Mouse (Mus musculus): Measurements from ENCODE around the gene Anxa3. TPM values are rescaled to one million over a fixed set of nuclear protein-coding genes. Genes with fewer than 3 reads are reported as not detected.

Gene Anxa3
- polyA plus RNA-seq, 1 experiment from 2014 or later: 390 TPM

DNA sequence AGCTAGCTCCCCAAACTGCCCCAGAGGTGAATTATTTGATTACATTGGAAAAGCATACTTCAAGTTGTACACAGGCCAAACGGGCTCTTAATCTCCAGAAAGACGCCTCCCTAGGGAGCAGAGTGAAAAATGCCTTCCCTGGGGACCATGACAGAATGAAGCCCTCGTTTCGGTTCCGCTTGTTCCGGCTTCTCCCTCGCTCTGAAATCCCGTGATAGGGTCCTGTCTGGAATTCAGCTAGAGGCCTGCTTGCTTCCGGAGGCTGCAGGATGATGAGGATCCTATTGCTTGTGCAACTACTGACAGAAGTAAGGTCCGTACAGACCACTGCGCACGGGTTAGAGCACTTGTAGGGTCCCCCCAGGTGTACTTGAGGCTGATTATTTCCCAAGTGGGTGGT is 77.9 kb downstream of the Anxa3 start:
- H3K36me3 ChIP-seq (ENCODE audit: inconsistent target): no peaks in the 10 kb centered on the region
- H3K4me3 ChIP-seq (ENCODE audit: inconsistent target): no peak overlapping the region
- WGBS (ENCODE audit: missing documents): 90% methylated on average over 12 of the region's 12 CpGs
- H3K27ac ChIP-seq: no peak overlapping the region
- no peaks in the 10 kb centered on the region for H3K79me2 ChIP-seq (ENCODE audit: inconsistent target)

- WGBS (ENCODE audit: missing documents): 100% methylated on average over 1 of the region's 1 CpGs
- no peaks in the 10 kb centered on the region for H3K79me2 ChIP-seq (ENCODE audit: inconsistent target)
- H3K27ac ChIP-seq: no peak overlapping the region
- H3K4me3 ChIP-seq (ENCODE audit: inconsistent target): no peak overlapping the region
- no peaks in the 10 kb centered on the region for H3K36me3 ChIP-seq (ENCODE audit: inconsistent target)
Measured at GRCm38 (mm10) chr5:96878178-96878577, 85.0 kb downstream of the Anxa3 start.

- 50% methylated on average over 11 of the region's 11 CpGs for WGBS (ENCODE audit: missing documents)
- no peaks in the 10 kb centered on the region for H3K36me3 ChIP-seq (ENCODE audit: inconsistent target)
- no peaks in the 10 kb centered on the region for H3K79me2 ChIP-seq (ENCODE audit: inconsistent target)
- no peak overlapping the region for H3K4me3 ChIP-seq (ENCODE audit: inconsistent target)
- no peak overlapping the region for H3K27ac ChIP-seq
Measured at GRCm38 (mm10) chr5:96878851-96879540, 85.9 kb downstream of the Anxa3 start.

- Histone ChIP-seq H3K27ac (no peak overlapping the region), H3K4me3 (ENCODE audit: inconsistent target) (no peak overlapping the region), H3K79me2 (ENCODE audit: inconsistent target) (no peaks in the 10 kb centered on the region), H3K36me3 (ENCODE audit: inconsistent target) (no peaks in the 10 kb centered on the region)
- 78% methylated on average over 5 of the region's 5 CpGs for WGBS (ENCODE audit: missing documents)
Measured at GRCm38 (mm10) chr5:96880231-96880630, 87.1 kb downstream of the Anxa3 start.

DNA sequence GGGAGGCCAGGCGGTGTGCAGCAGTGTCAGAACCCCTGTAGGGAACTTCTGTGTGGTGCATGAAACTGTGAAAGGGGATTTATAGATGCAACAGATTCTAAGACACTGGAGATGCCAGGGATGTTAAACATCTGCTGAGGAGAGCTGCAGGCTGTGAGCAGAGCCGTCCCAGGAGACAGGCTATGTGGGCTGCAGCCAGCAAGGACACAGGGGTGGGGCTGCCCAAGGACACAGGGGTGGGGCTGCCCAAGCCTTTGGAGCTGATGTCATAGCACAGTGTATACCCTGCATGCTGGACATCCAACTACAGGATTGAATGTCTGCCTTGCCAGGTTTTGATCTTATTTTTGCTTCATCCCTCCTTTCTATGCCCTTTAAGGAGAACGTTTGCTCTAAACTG is 88.0 kb downstream of the Anxa3 start:
- Histone ChIP-seq H3K36me3 (ENCODE audit: inconsistent target) (no peaks in the 10 kb centered on the region), H3K27ac (no peak overlapping the region), H3K4me3 (ENCODE audit: inconsistent target) (no peak overlapping the region), H3K79me2 (ENCODE audit: inconsistent target) (no peaks in the 10 kb centered on the region)
- 69% methylated on average over 3 of the region's 3 CpGs for WGBS (ENCODE audit: missing documents)

GRCm38 (mm10) chr5:96881613-96882012 is 88.5 kb downstream of the Anxa3 start:
- Histone ChIP-seq H3K27ac (no peak overlapping the region), H3K79me2 (ENCODE audit: inconsistent target) (no peaks in the 10 kb centered on the region), H3K4me3 (ENCODE audit: inconsistent target) (no peak overlapping the region), H3K36me3 (ENCODE audit: inconsistent target) (no peaks in the 10 kb centered on the region)
- WGBS (ENCODE audit: missing documents): 60% methylated on average over 3 of the region's 3 CpGs

- H3K4me3 ChIP-seq (ENCODE audit: inconsistent target): no peak overlapping the region
- no peaks in the 10 kb centered on the region for H3K36me3 ChIP-seq (ENCODE audit: inconsistent target)
- 64% methylated on average over 4 of the region's 7 CpGs for WGBS (ENCODE audit: missing documents)
- no peak overlapping the region for H3K27ac ChIP-seq
- H3K79me2 ChIP-seq (ENCODE audit: inconsistent target): no peaks in the 10 kb centered on the region
Measured at GRCm38 (mm10) chr5:96885202-96885601, 92.1 kb downstream of the Anxa3 start.

DNA sequence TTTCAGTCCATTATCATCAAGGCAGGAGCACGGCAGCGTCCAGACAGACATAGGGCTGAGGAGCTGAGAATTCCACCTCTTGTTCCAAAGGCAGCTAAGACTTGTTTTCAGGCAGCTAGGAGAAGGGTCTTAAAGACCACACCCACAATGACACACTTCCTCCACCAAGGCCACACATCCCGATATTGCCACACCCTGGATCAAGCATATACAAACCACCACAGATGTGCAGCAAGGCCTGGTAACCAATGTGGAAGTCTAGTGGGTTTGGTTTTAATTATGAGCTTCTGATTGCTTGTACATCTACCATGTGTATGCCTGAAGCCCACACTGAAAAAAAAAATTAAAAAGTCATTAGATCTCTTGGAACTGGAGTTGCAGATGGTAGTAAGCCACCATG is 95.3 kb downstream of the Anxa3 start:
- H3K27ac ChIP-seq: no peak overlapping the region
- no peaks in the 10 kb centered on the region for H3K36me3 ChIP-seq (ENCODE audit: inconsistent target)
- WGBS (ENCODE audit: missing documents): 77% methylated on average over 3 of the region's 3 CpGs

GRCm38 (mm10) chr5:96890367-96890766 is 97.2 kb downstream of the Anxa3 start:
- WGBS (ENCODE audit: missing documents): 95% methylated on average over 5 of the region's 5 CpGs
- no peak overlapping the region for H3K27ac ChIP-seq

More for the DNA sequence above, 95.3 kb downstream of the Anxa3 start:
- no peak overlapping the region for H3K4me3 ChIP-seq (ENCODE audit: inconsistent target)
- no peaks in the 10 kb centered on the region for H3K79me2 ChIP-seq (ENCODE audit: inconsistent target)

More at GRCm38 (mm10) chr5:96890367-96890766, 97.2 kb downstream of the Anxa3 start:
- Histone ChIP-seq H3K79me2 (ENCODE audit: inconsistent target) (no peaks in the 10 kb centered on the region), H3K4me3 (ENCODE audit: inconsistent target) (no peak overlapping the region), H3K36me3 (ENCODE audit: inconsistent target) (no peaks in the 10 kb centered on the region)

Other genes starting within 250 kb of the Anxa3 start
- gene Bmp2k, start 204.3 kb downstream of the Anxa3 start, polyA plus RNA-seq (2018): 22.1 to 36.8 TPM (median 22.3 TPM) in 3 replicates